Mouse (Mus musculus) liver, adult 2 months (tissue): ENCODE data around the gene Lhpp. TPM values are rescaled to one million over a fixed set of nuclear protein-coding genes. Genes with fewer than 3 reads are reported as not detected.

Experiments
- DNase-seq: peaks from one replicate; pipeline ENCODE4 v3.0.0-alpha.2; 2011; ENCODE audit warnings: low read depth, low spot score; ENCODE audit errors: extremely low read depth
- H3K27ac ChIP-seq: fragments of 200-500 bp; replicated peaks from 2 replicates; pipeline ENCODE4 v1.5.1; 2012; ENCODE audit warnings: low read depth, mild to moderate bottlenecking, control low read depth, inconsistent platforms, low read length; ENCODE audit not compliant: insufficient read depth
- H3K27me3 ChIP-seq: fragments of 200-500 bp; 2 replicates; pipeline ENCODE4 v1.6.1; 2012; ENCODE audit warnings: mild to moderate bottlenecking, moderate library complexity, low read length, inconsistent platforms; ENCODE audit not compliant: control insufficient read depth, insufficient read depth
- H3K36me3 ChIP-seq: fragments of 200-500 bp; 2 replicates; pipeline ENCODE4 v1.6.1; 2012; ENCODE audit warnings: low read length, inconsistent platforms; ENCODE audit not compliant: control insufficient read depth, insufficient read depth
- H3K4me1 ChIP-seq: fragments of 200-500 bp; 2 replicates; pipeline ENCODE4 v1.6.1; 2011; ENCODE audit warnings: low read length; ENCODE audit not compliant: control insufficient read depth, insufficient read depth
- H3K4me3 ChIP-seq: fragments of 200-500 bp; 2 replicates; pipeline ENCODE4 v1.5.1; 2011; ENCODE audit warnings: low read depth, mild to moderate bottlenecking, control low read depth, low read length, moderate library complexity; ENCODE audit not compliant: insufficient read depth
- H3K79me2 ChIP-seq: fragments of 200-500 bp; 2 replicates; pipeline ENCODE4 v1.6.1; 2012; ENCODE audit warnings: inconsistent platforms, mild to moderate bottlenecking, low read length, moderate library complexity; ENCODE audit not compliant: control insufficient read depth, insufficient read depth
- H3K9ac ChIP-seq: fragments of 200-500 bp; 2 replicates; pipeline ENCODE4 v1.6.1; 2012; ENCODE audit warnings: low read depth, mild to moderate bottlenecking, control low read depth, inconsistent platforms, low read length
- CTCF ChIP-seq: fragments of 200-500 bp; IDR thresholded peaks from 2 replicates; pipeline ENCODE4 v1.5.1; 2011; ENCODE audit warnings: low read depth, low read length, control low read depth
- POLR2A ChIP-seq: fragments of 200-500 bp; IDR thresholded peaks from 2 replicates; pipeline ENCODE4 v1.6.1; 2011; ENCODE audit warnings: low read length, control low read depth; ENCODE audit not compliant: insufficient read depth; ENCODE audit errors: extremely low read depth
- WGBS: fragments of 180-500 bp; shearing (Covaris S2); methylation state at CpG from one replicate; pipeline ENCODE4 v1.1.7; 2018; 5-methylcytosine and 5-hydroxymethylcytosine counted together
- polyA plus RNA-seq: library from polyadenylated mRNA; depleted of rRNA; stranded (reverse); fragments of >200 nt; gene quantifications from 2 replicates; pipeline ENCODE4 v1.2.3, GENCODE M21; 2012
- total RNA-seq: library from RNA; depleted of rRNA; stranded (reverse); fragments of >200 nt; gene quantifications from 2 replicates; pipeline ENCODE4 v1.2.3, GENCODE M21; 2014

Gene Lhpp
- total and polyA plus RNA-seq, 2 experiments: 60.2 to 137 TPM

GRCm38 (mm10) chr7:132595787-132596186 lies 14.7 kb upstream of the Lhpp start:
- Histone ChIP-seq H3K79me2 (no peaks in the 10 kb centered on the region), H3K27ac (no peak overlapping the region), H3K4me1 (no peaks in the 10 kb centered on the region), H3K9ac (no peak overlapping the region), H3K36me3 (no peaks in the 10 kb centered on the region), H3K4me3 (no peak overlapping the region), H3K27me3 (peaks cover 20% of the 10 kb centered on the region)
- 75% methylated on average over 3 of the region's 3 CpGs for WGBS
- TF ChIP-seq CTCF (no peak), POLR2A (no peak)
- DNase-seq: no peak

DNA sequence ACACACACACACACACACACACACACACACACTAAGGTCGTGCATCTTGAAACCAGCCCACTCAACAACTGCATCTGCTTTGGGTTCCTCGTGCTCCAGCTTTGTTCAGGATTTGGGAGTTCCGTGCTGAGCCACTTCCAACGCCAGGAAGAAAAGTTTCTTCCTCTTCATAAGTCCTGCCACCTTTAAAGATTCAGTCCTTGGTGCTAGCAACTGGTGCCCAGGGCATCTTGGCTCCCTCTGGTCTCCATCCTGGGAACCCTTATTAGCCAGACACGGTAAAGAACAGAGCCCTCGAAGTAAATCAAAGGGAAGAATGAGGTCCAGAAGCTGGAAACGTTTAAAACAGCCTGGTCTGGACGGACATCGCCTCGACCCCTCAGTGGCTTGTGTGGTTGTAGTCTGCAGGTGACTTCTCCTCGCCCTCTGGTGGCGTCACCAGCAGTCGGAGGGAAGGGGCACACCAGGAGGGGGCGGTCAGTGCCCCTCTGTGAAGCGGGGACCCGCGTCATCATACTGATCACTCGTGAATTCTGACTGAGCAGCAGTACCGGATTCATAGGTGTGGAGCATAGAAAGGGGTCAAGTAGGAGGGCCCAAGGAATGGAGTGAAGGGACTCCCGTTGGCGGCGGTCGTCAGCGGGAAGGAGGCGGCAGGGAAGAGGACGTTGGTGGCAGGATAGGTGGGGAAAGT lies 13.7 kb upstream of the Lhpp start:
- 12% methylated on average over 26 of the region's 26 CpGs for WGBS
- Histone ChIP-seq H3K36me3 (no peaks in the 10 kb centered on the region), H3K4me3 (peak overlapping the region; percentile 50; the same call in 1 of the 2 replicates), H3K9ac (no peak overlapping the region), H3K4me1 (no peaks in the 10 kb centered on the region), H3K79me2 (no peaks in the 10 kb centered on the region), H3K27me3 (peaks cover 20% of the 10 kb centered on the region), H3K27ac (no peak overlapping the region)
- no peak for TF ChIP-seq POLR2A
- 0 out of 2 replicates have a peak, but pooled peaks have one; percentile 15 for TF ChIP-seq CTCF
- DNase-seq: no peak

- Histone ChIP-seq H3K27ac (no peak overlapping the region), H3K79me2 (no peaks in the 10 kb centered on the region), H3K27me3 (peaks cover 24% of the 10 kb centered on the region), H3K4me1 (no peaks in the 10 kb centered on the region), H3K4me3 (peak overlapping the region; percentile 50), H3K36me3 (no peaks in the 10 kb centered on the region), H3K9ac (peak overlapping the region; percentile 35)
- no peak for DNase-seq
- TF ChIP-seq CTCF (no peak), POLR2A (no peak)
- WGBS: 3% methylated on average over 60 of the region's 60 CpGs
Measured at GRCm38 (mm10) chr7:132597251-132598041, 13.0 kb upstream of the Lhpp start.

- H3K4me3 ChIP-seq: no peak within 1 kb of the TSS
- TF ChIP-seq POLR2A (no peak), CTCF (no peak)
- H3K36me3 ChIP-seq: no peaks in the 10 kb centered on the region
- H3K4me1 ChIP-seq: no peaks in the 10 kb centered on the region
- no peak within 1 kb of the TSS for H3K9ac ChIP-seq
- H3K79me2 ChIP-seq: no peaks in the 10 kb centered on the region
- no peak within 1 kb of the TSS for H3K27ac ChIP-seq
- no peak for DNase-seq
- H3K27me3 ChIP-seq: peaks cover 26% of the 10 kb centered on the region
- WGBS: 5% methylated on average over 50 of the region's 52 CpGs
Measured at GRCm38 (mm10) chr7:132599071-132599975, 11.1 kb upstream of the Lhpp start, which contains the start of gene Nkx1-2. TSS of gene Nkx1-2 (minus strand) at chr7:132599637.

DNA sequence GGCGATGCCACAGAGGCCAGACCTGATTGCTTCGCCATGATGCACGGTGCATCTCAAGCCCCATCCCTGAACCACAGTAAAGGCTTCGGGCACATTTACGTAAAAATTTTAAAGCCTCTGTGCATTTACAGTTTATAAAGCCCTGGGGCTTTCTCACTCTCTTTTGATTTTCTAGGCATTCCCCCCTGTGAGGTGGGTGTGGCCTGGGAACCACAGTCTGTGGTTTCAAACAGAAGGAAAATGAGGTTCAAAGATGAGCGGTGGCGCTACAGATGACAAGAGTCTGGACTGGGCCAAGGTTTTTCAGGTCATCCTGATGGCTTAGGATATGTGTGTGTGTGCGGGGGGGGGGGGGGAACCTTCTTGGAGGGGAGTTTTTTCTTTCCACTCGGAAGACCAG lies 10.4 kb upstream of the Lhpp start:
- Histone ChIP-seq H3K4me1 (no peaks in the 10 kb centered on the region), H3K27ac (no peak overlapping the region), H3K36me3 (no peaks in the 10 kb centered on the region), H3K79me2 (no peaks in the 10 kb centered on the region), H3K27me3 (peaks cover 26% of the 10 kb centered on the region), H3K9ac (no peak overlapping the region), H3K4me3 (no peak overlapping the region)
- 3% methylated on average over 9 of the region's 9 CpGs for WGBS
- no peak for DNase-seq
- no peak for TF ChIP-seq CTCF
- TF ChIP-seq POLR2A: no peak
